In genomic region chr7:137300826-137301225, GRCm38 (mm10) we compare ENCODE assay signal across 10 mouse cellular contexts. TPM values are rescaled to one million over a fixed set of nuclear protein-coding genes. Genes with fewer than 3 reads are reported as not detected.
DNase-seq lines count a peak whose midpoint lies in the region; ATAC-seq and TF ChIP-seq lines count a peak whose summit lies in the region.
"Had no signal": no experiment of that assay in that cellular context is flagged by ENCODE, and none has a peak within 500 bp of the region (broad histone marks: within the 10 kb centered on the region; RNA-seq: fewer than 3 reads in every experiment).

No protein-coding gene starts in this region.

- H3K4me3 ChIP-seq in heart, postnatal 0 days (ENCODE audit: low read depth, low read length), result no peak overlapping the region
- H3K4me3 ChIP-seq in embryonic facial prominence, embryonic 10.5 days, result peak overlapping the region; percentile 36; the same call in 1 of the 2 replicates
- H3K4me3 ChIP-seq in hindbrain, embryonic 16.5 days (ENCODE audit: low read length), result no peak overlapping the region; the same call in 1 of the 2 replicates
- H3K4me3 ChIP-seq in midbrain, postnatal 0 days (ENCODE audit: low read depth, low read length), result no peak overlapping the region

- peak overlapping the region; percentile 34 for H3K4me2 ChIP-seq in heart, postnatal 0 days (ENCODE audit: low read depth, low read length)
- peak overlapping the region; percentile 66 for H3K4me2 ChIP-seq in hindbrain, embryonic 16.5 days (ENCODE audit: low read length)
- H3K4me2 ChIP-seq in midbrain, postnatal 0 days (ENCODE audit: low read depth, low read length, poor library complexity, severe bottlenecking), result peak overlapping the region; percentile 34

- H3K4me1 ChIP-seq in heart, postnatal 0 days (ENCODE audit: control insufficient read depth, insufficient read depth), result peaks cover 6% of the 10 kb centered on the region; the same call in 1 of the 2 replicates
- peaks cover 99% of the 10 kb centered on the region for H3K4me1 ChIP-seq in embryonic facial prominence, embryonic 10.5 days
- H3K4me1 ChIP-seq in hindbrain, embryonic 16.5 days (ENCODE audit: control insufficient read depth, insufficient read depth, low read depth, low read length), result peaks cover 23% of the 10 kb centered on the region
- 0 out of 2 replicates have a peak, but pooled peaks cover 3% of the 10 kb centered on the region for H3K4me1 ChIP-seq in midbrain, postnatal 0 days (ENCODE audit: insufficient read depth, low read length)

- TF ChIP-seq CTCF in heart, postnatal 0 days (IDR thresholded peaks at IDR 0.05; ENCODE audit: low read depth), result no peak
- TF ChIP-seq CTCF in midbrain, postnatal 0 days (IDR thresholded peaks at IDR 0.05), result no peak

- no peak for ATAC-seq in heart, postnatal 0 days (ENCODE audit: insufficient read depth, low read depth)
- ATAC-seq in hindbrain, embryonic 16.5 days, result no peak
- no peak for ATAC-seq in midbrain, postnatal 0 days (ENCODE audit: low FRiP score)

- no peak overlapping the region for H3K9ac ChIP-seq in heart, postnatal 0 days (replicated peaks; ENCODE audit: low read depth, low read length)
- H3K9ac ChIP-seq in hindbrain, embryonic 16.5 days (ENCODE audit: low read depth, low read length), result peak overlapping the region; percentile 49; the same call in 1 of the 2 replicates
- peak overlapping the region; percentile 50; the same call in 1 of the 2 replicates for H3K9ac ChIP-seq in midbrain, postnatal 0 days (replicated peaks; ENCODE audit: low read length, poor library complexity, severe bottlenecking)

- peak overlapping the region; percentile 61; the same call in 1 of the 2 replicates for H3K27ac ChIP-seq in heart, postnatal 0 days (ENCODE audit: low read depth)
- 0 out of 2 replicates have a peak overlapping the region, but pooled peaks have one; percentile 62 for H3K27ac ChIP-seq in embryonic facial prominence, embryonic 10.5 days (replicated peaks)
- peak overlapping the region; percentile 77 for H3K27ac ChIP-seq in hindbrain, embryonic 16.5 days (ENCODE audit: low read depth, low read length)
- H3K27ac ChIP-seq in midbrain, postnatal 0 days (ENCODE audit: low read depth, low read length), result peak overlapping the region; percentile 14; the same call in 1 of the 2 replicates

- H3K27me3 ChIP-seq in heart, postnatal 0 days (ENCODE audit: control insufficient read depth, insufficient read depth, low read length), result peaks cover 61% of the 10 kb centered on the region
- H3K27me3 ChIP-seq in embryonic facial prominence, embryonic 10.5 days (replicated peaks; ENCODE audit: low read depth, poor library complexity, severe bottlenecking), result peaks cover 57% of the 10 kb centered on the region
- H3K27me3 ChIP-seq in hindbrain, embryonic 16.5 days (replicated peaks; ENCODE audit: control insufficient read depth, insufficient read depth, low read length), result 0 out of 2 replicates have a peak, but pooled peaks cover 2% of the 10 kb centered on the region
- H3K27me3 ChIP-seq in midbrain, postnatal 0 days (ENCODE audit: insufficient read depth, low read length), result 0 out of 2 replicates have a peak, but pooled peaks cover 3% of the 10 kb centered on the region

- no peaks in the 10 kb centered on the region for H3K9me3 ChIP-seq in heart, postnatal 0 days (replicated peaks; ENCODE audit: control insufficient read depth, low read length)
- no peaks in the 10 kb centered on the region for H3K9me3 ChIP-seq in embryonic facial prominence, embryonic 10.5 days
- H3K9me3 ChIP-seq in hindbrain, embryonic 16.5 days (ENCODE audit: control insufficient read depth, low read length), result no peaks in the 10 kb centered on the region
- no peaks in the 10 kb centered on the region for H3K9me3 ChIP-seq in midbrain, postnatal 0 days (ENCODE audit: low read length)

- no peak for TF ChIP-seq EP300 in heart, postnatal 0 days (IDR thresholded peaks at IDR 0.05; ENCODE audit: low read depth)

- DNase-seq in heart, postnatal 0 days (ENCODE audit: low spot score), result no peak
- DNase-seq in heart, adult 9 months (ENCODE audit: low spot score in 2 of 2), result no peak
- no peak for DNase-seq in embryonic facial prominence, embryonic 10.5 days (ENCODE audit: low spot score)
- no peak for DNase-seq in midbrain, postnatal 0 days (ENCODE audit: low spot score)
- no peak for DNase-seq in kidney, postnatal 14 days
- no peak for DNase-seq in adrenal gland, postnatal 10 days
- DNase-seq: cerebellum, postnatal 25 days; kidney, adult 11 months; liver had no signal

- WGBS in heart, postnatal 0 days, result 21% methylated on average over 6 of the region's 6 CpGs
- WGBS in embryonic facial prominence, embryonic 10.5 days, result 22% methylated on average over 6 of the region's 6 CpGs
- 27% methylated on average over 6 of the region's 6 CpGs for WGBS in hindbrain, embryonic 16.5 days
- WGBS in midbrain, postnatal 0 days, result 37% methylated on average over 6 of the region's 6 CpGs

- no peaks in the 10 kb centered on the region for H3K36me3 ChIP-seq in heart, postnatal 0 days (replicated peaks; ENCODE audit: control insufficient read depth, insufficient read depth, low read length)
- H3K36me3 ChIP-seq in embryonic facial prominence, embryonic 10.5 days (replicated peaks), result peaks cover 27% of the 10 kb centered on the region
- H3K36me3 ChIP-seq in hindbrain, embryonic 16.5 days (ENCODE audit: control insufficient read depth, insufficient read depth, low read length), result no peaks in the 10 kb centered on the region
- no peaks in the 10 kb centered on the region for H3K36me3 ChIP-seq in midbrain, postnatal 0 days (ENCODE audit: insufficient read depth, low read length)

RNA-seq across cellular contexts. Expression of gene Ebf3, which starts 13.4 kb away (rescaled TPM):
- total RNA-seq in heart, postnatal 0 days (2014; rRNA removed; ENCODE audit: low replicate concordance), result 3.7 and 8.2 TPM in 2 replicates
- polyA plus RNA-seq in heart, postnatal 0 days (2015; fragmentation: Nextera tagmentation; extraction: Ambion mirVana), result 0.97 and 1.1 TPM in 2 replicates
- 8.4 and 9.4 TPM in 2 replicates for polyA plus RNA-seq in embryonic facial prominence, embryonic 10.5 days (2016; fragmentation: Nextera tagmentation; extraction: Ambion mirVana)
- polyA plus RNA-seq in hindbrain, embryonic 16.5 days (2015; fragmentation: Nextera tagmentation; extraction: Ambion mirVana), result 10.3 and 10.7 TPM in 2 replicates
- 90.4 and 103 TPM in 2 replicates for total RNA-seq in midbrain, postnatal 0 days (2014; rRNA removed)
- polyA plus RNA-seq in midbrain, postnatal 0 days (2015; fragmentation: Nextera tagmentation; extraction: Ambion mirVana), result 5.3 and 7.1 TPM in 2 replicates
- total RNA-seq in adrenal gland, postnatal 10 days (2021), result 10 to 100 TPM; 11.7 to 22.6 TPM

Comparison
In these comparisons a context has a peak if more than half of its experiments do, and no peak if none do; other contexts are left out.
1. H3K27ac ChIP-seq: peak in every context shown above with its lines; median percentile 77 in hindbrain, embryonic 16.5 days; 62 in embryonic facial prominence, embryonic 10.5 days; 61 in heart, postnatal 0 days; 14 in midbrain, postnatal 0 days.